Mouse (Mus musculus): Measurements from ENCODE around the gene Napsa. TPM values are rescaled to one million over a fixed set of nuclear protein-coding genes. Genes with fewer than 3 reads are reported as not detected.

Napsa gene
- polyA plus RNA-seq, 1 experiment: not detected

DNA sequence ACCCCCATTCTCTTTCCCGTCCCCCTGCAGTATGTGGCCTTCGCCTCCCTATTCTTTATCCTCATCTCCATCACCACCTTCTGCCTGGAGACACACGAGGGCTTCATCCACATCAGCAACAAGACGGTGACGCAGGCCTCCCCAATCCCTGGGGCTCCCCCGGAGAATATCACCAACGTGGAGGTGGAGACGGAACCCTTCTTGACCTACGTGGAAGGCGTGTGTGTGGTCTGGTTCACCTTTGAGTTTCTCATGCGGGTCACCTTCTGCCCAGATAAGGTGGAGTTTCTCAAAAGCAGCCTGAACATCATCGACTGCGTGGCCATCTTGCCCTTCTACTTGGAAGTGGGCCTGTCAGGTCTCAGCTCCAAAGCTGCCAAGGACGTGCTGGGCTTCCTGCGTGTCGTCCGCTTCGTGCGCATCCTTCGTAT is 23.0 kb downstream of the Napsa start:
- TF ChIP-seq CTCF (IDR thresholded peaks at IDR 0.05; ENCODE audit: insufficient read depth, low read depth, low read length): no peak
- TF ChIP-seq POLR2A (IDR thresholded peaks at IDR 0.05; ENCODE audit: insufficient read depth, low read depth, low read length): no peak
- Histone ChIP-seq H3K4me3 (ENCODE audit: insufficient read depth, low read depth, low read length) (no peak overlapping the region), H3K27ac (ENCODE audit: insufficient read depth, low read depth, low read length) (no peak overlapping the region), H3K4me1 (ENCODE audit: control insufficient read depth, insufficient read depth, low read length) (peaks cover 40% of the 10 kb centered on the region)
- 94% methylated on average over 20 of the region's 20 CpGs for WGBS

DNA sequence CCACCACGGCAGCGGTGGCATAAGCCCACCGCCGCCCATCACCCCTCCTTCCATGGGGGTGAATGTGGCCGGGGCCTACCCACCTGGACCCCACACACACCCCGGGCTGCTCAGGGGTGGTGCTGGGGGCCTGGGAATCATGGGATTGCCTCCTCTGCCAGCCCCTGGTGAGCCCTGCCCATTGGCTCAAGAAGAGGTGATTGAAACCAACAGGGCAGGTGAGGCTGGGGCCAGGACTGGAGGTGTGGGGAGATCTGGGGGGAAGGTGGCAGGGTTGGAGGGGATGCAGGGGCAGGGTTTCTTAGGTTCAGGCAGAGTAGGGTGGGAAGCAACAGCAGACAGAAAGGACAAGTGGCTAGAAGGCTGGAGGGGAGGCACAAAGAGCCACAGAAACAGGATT is 23.9 kb downstream of the Napsa start:
- H3K4me3 ChIP-seq (ENCODE audit: insufficient read depth, low read depth, low read length): no peak overlapping the region
- WGBS: 96% methylated on average over 6 of the region's 6 CpGs
- no peak overlapping the region for H3K27ac ChIP-seq (ENCODE audit: insufficient read depth, low read depth, low read length)
- H3K4me1 ChIP-seq (ENCODE audit: control insufficient read depth, insufficient read depth, low read length): peaks cover 40% of the 10 kb centered on the region
- TF ChIP-seq POLR2A (IDR thresholded peaks at IDR 0.05; ENCODE audit: insufficient read depth, low read depth, low read length) (no peak), CTCF (IDR thresholded peaks at IDR 0.05; ENCODE audit: insufficient read depth, low read depth, low read length) (no peak)

DNA sequence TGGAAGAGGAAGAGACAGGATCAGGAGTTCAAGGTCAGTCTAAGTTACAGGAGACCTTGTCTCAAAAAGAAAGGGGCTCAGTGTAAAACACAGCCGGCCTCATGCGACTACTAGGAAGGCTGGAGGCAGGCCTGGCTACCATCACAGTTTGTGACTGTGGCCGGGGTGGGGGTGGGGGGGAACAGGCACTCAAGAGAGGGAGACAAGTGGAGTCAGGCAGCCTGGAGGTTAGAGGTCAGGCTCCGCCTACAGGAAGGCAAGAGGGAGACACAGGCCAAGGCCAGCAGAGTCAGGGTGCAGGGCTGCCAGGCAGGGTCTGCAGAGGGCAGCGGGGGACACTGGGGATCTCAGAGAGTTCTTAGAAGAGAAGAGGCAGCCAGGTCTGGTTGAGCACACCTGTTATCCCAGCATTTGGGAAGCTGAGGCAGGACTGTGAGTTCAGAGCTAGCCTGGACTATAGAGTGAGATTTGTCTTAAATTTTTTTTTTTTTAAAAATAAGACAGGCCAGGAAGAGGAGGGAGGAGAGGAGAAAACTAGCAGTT is 24.9 kb downstream of the Napsa start:
- TF ChIP-seq POLR2A (IDR thresholded peaks at IDR 0.05; ENCODE audit: insufficient read depth, low read depth, low read length) (no peak), CTCF (IDR thresholded peaks at IDR 0.05; ENCODE audit: insufficient read depth, low read depth, low read length) (no peak)
- no peak overlapping the region for H3K4me3 ChIP-seq (ENCODE audit: insufficient read depth, low read depth, low read length)
- peaks cover 43% of the 10 kb centered on the region for H3K4me1 ChIP-seq (ENCODE audit: control insufficient read depth, insufficient read depth, low read length)
- H3K27ac ChIP-seq (ENCODE audit: insufficient read depth, low read depth, low read length): no peak overlapping the region
- WGBS: 77% methylated on average over 5 of the region's 5 CpGs

DNA sequence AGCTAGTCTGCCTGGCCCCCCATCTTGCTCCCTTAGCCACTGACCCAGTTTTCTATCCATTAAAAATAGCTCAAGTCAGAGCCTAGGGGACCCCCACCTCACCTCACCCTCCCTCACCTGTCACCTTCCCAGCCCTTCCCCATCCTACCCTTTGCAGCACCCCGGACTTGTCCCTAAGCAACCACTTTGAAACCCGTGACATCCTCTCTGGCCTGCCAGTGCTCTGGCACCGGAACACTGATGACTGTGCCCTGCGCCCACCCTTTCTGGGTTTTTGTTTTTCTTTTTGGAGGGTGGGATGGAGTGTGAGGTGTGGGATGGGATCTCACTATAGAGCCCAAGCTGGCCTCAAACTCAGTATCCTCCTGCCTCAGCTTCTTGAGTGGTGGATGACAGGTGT is 25.5 kb downstream of the Napsa start:
- TF ChIP-seq CTCF (IDR thresholded peaks at IDR 0.05; ENCODE audit: insufficient read depth, low read depth, low read length): no peak
- TF ChIP-seq POLR2A (IDR thresholded peaks at IDR 0.05; ENCODE audit: insufficient read depth, low read depth, low read length): no peak
- no peak overlapping the region for H3K27ac ChIP-seq (ENCODE audit: insufficient read depth, low read depth, low read length)
- 81% methylated on average over 4 of the region's 4 CpGs for WGBS
- H3K4me1 ChIP-seq (ENCODE audit: control insufficient read depth, insufficient read depth, low read length): peaks cover 45% of the 10 kb centered on the region
- no peak overlapping the region for H3K4me3 ChIP-seq (ENCODE audit: insufficient read depth, low read depth, low read length)

DNA sequence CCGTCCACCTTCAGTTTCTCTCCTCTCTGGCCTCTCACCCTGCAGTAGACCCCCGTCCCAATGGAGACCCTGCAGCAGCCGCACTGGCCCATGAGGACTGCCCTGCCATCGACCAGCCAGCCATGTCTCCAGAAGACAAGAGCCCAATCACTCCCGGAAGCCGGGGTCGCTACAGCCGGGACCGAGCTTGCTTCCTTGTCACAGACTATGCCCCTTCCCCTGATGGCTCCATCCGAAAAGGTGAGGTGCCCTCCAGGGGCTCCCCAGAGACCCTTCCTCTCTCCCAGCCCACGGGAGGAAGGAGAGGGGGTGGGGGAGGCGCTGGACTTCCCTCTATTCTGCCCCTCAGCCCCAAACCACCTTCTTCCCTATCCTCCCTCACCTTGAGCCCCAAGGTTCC is 26.2 kb downstream of the Napsa start:
- Histone ChIP-seq H3K4me1 (ENCODE audit: control insufficient read depth, insufficient read depth, low read length) (peaks cover 45% of the 10 kb centered on the region), H3K27ac (ENCODE audit: insufficient read depth, low read depth, low read length) (no peak overlapping the region), H3K4me3 (ENCODE audit: insufficient read depth, low read depth, low read length) (no peak overlapping the region)
- TF ChIP-seq CTCF (IDR thresholded peaks at IDR 0.05; ENCODE audit: insufficient read depth, low read depth, low read length) (no peak), POLR2A (IDR thresholded peaks at IDR 0.05; ENCODE audit: insufficient read depth, low read depth, low read length) (no peak)
- 86% methylated on average over 12 of the region's 12 CpGs for WGBS

DNA sequence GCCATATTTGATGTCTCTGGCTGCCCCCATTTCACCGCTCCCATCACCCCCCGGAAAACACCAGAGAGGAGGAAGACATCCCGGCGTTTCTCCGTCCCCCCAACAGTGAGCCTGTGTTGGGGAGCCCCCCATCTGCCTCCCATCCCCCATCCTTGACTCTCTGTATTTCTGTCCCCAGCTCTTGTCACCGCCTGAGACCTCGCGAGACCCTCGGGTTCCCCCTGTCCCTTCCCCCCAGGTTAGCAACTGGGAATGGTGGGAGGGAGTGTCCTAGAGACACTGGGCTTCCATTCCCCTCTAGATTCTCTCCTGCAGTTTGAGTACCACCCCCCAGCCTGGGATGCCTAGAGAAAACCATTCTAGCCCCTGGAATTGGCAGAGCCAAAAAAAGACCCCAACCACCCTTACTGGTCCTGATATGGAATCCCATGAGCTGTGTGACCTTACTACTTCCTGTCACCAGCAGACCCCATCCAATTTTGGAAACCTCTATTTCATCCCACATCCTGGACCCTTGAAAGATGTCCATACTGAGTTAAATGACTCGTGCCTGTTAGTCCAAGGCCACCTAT is 28.6 kb downstream of the Napsa start:
- Histone ChIP-seq H3K4me3 (ENCODE audit: insufficient read depth, low read depth, low read length) (no peak overlapping the region), H3K27ac (ENCODE audit: insufficient read depth, low read depth, low read length) (no peak overlapping the region), H3K4me1 (ENCODE audit: control insufficient read depth, insufficient read depth, low read length) (peaks cover 39% of the 10 kb centered on the region)
- WGBS: 87% methylated on average over 10 of the region's 10 CpGs
- no peak for TF ChIP-seq POLR2A (IDR thresholded peaks at IDR 0.05; ENCODE audit: insufficient read depth, low read depth, low read length)
- TF ChIP-seq CTCF (IDR thresholded peaks at IDR 0.05; ENCODE audit: insufficient read depth, low read depth, low read length): no peak

DNA sequence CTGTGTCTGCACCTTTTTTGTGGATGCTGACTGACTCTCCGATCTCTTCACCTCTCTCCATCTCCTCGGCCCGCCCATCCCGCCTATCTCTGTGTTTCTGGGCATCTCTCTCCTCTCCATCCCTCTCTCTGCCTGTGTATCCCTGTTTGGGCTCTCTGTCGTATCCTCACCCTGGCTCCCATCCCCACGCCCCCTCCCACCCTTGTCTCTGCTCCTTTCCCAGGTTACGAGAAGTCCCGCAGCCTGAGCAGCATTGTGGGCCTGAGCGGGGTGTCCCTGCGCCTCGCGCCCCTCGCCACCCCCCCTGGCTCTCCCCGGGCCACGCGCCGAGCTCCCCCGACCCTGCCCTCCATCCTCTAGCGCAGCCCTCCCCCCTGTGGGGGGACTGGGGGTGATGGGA is 29.5 kb downstream of the Napsa start:
- H3K27ac ChIP-seq (ENCODE audit: insufficient read depth, low read depth, low read length): no peak overlapping the region
- WGBS: 36% methylated on average over 19 of the region's 19 CpGs

DNA sequence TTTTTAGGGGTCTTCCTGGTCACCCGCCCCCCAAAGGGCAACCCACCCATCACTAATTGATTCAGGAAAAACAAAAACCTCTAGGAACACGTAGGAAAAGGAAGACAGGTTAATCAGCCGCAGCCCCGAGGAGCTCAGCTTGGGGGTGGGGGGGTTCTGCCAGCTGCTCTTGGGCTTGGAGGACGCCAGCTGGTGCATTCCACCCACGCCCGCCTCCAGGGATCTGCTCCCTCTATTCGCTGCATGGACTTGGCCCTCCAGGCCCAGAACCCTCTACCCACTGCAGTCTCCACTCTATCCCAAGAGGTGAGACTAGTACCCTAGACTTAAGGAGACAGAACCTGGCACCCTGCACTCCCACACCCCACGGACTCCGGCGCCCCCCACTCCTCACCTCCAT is 30.3 kb downstream of the Napsa start:
- peaks cover 43% of the 10 kb centered on the region for H3K4me1 ChIP-seq (ENCODE audit: control insufficient read depth, insufficient read depth, low read length)
- H3K27ac ChIP-seq (ENCODE audit: insufficient read depth, low read depth, low read length): no peak overlapping the region
- no peak for TF ChIP-seq POLR2A (IDR thresholded peaks at IDR 0.05; ENCODE audit: insufficient read depth, low read depth, low read length)
- no peak for TF ChIP-seq CTCF (IDR thresholded peaks at IDR 0.05; ENCODE audit: insufficient read depth, low read depth, low read length)
- H3K4me3 ChIP-seq (ENCODE audit: insufficient read depth, low read depth, low read length): no peak overlapping the region
- WGBS: 16% methylated on average over 9 of the region's 11 CpGs

More for the DNA sequence above, 29.5 kb downstream of the Napsa start:
- Histone ChIP-seq H3K4me3 (ENCODE audit: insufficient read depth, low read depth, low read length) (no peak overlapping the region), H3K4me1 (ENCODE audit: control insufficient read depth, insufficient read depth, low read length) (peaks cover 42% of the 10 kb centered on the region)
- TF ChIP-seq CTCF (IDR thresholded peaks at IDR 0.05; ENCODE audit: insufficient read depth, low read depth, low read length): no peak
- TF ChIP-seq POLR2A (IDR thresholded peaks at IDR 0.05; ENCODE audit: insufficient read depth, low read depth, low read length): no peak

DNA sequence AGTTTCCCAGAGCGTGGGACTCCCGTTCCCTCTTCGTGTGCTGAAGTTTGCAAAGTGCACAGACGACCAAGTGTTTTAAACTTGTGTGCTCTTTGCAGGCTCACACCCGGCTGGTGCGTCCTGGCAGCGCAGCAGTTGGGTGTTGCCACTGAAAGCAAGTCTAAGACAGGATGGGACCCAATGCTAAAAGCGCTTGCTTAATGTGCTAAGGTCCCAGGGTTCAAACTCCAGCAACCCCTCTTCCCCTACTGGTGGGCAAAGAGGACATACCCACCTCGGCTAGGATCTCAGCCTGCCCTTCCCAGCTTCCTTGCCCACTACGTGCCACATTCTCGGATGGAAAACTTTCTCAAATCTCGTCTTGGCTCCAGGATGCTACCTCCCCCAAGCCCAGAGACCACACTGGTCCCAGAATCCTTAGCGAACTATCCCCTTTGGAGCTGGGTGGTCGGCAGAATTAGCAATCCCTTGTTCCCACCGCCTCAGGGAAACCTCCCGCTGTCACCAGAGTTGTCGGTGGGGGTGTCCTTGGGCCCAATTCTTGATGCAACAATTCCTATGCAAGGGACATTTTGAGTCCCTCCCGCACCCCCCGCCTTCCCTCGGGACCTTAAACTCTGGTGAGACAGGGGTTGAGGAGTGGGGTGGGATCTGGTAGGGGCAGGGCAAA is 31.1 kb downstream of the Napsa start:
- H3K27ac ChIP-seq (ENCODE audit: insufficient read depth, low read depth, low read length): no peak overlapping the region
- WGBS: 16% methylated on average over 20 of the region's 20 CpGs
- H3K4me1 ChIP-seq (ENCODE audit: control insufficient read depth, insufficient read depth, low read length): peaks cover 43% of the 10 kb centered on the region

More for the DNA sequence above, 31.1 kb downstream of the Napsa start:
- no peak overlapping the region for H3K4me3 ChIP-seq (ENCODE audit: insufficient read depth, low read depth, low read length)
- no peak for TF ChIP-seq POLR2A (IDR thresholded peaks at IDR 0.05; ENCODE audit: insufficient read depth, low read depth, low read length)
- TF ChIP-seq CTCF (IDR thresholded peaks at IDR 0.05; ENCODE audit: insufficient read depth, low read depth, low read length): no peak
